Mouse (Mus musculus) neural tube, embryonic 12.5 days (tissue): ENCODE data around the gene Cyb5r1. TPM values are rescaled to one million over a fixed set of nuclear protein-coding genes. Genes with fewer than 3 reads are reported as not detected.

Source experiments
- ATAC-seq: fragments of 200-750 bp; cut with Nextera tagmentation; 2 replicates; pipeline ENCODE4 v1.8.0; 2017; ENCODE audit warnings: low read depth, mild to moderate bottlenecking, moderate TSS enrichment, moderate library complexity; ENCODE audit not compliant: low FRiP score
- H3K27ac ChIP-seq: fragments of 300-500 bp; sonication (generic); 2 replicates; pipeline ENCODE4 v1.5.1; 2016
- H3K27me3 ChIP-seq: fragments of 300-500 bp; sonication (generic); replicated peaks from 2 replicates; pipeline ENCODE4 v1.6.1; 2016; ENCODE audit warnings: mild to moderate bottlenecking
- H3K36me3 ChIP-seq: fragments of 300-500 bp; sonication (generic); 2 replicates; pipeline ENCODE4 v1.6.1; 2016; ENCODE audit warnings: mild to moderate bottlenecking
- H3K4me1 ChIP-seq: fragments of 300-500 bp; sonication (generic); 2 replicates; pipeline ENCODE4 v1.6.1; 2016
- H3K4me2 ChIP-seq: fragments of 300-500 bp; sonication (generic); replicated peaks from 2 replicates; pipeline ENCODE4 v1.6.1; 2016; ENCODE audit warnings: mild to moderate bottlenecking
- H3K4me3 ChIP-seq: fragments of 300-500 bp; sonication (generic); 2 replicates; pipeline ENCODE4 v1.5.1; 2016
- H3K9ac ChIP-seq: fragments of 300-500 bp; sonication (generic); 2 replicates; pipeline ENCODE4 v1.6.1; 2016; ENCODE audit warnings: mild to moderate bottlenecking
- H3K9me3 ChIP-seq: fragments of 300-500 bp; sonication (generic); 2 replicates; pipeline ENCODE4 v1.6.1; 2016; ENCODE audit warnings: mild to moderate bottlenecking
- WGBS: fragments of 180-500 bp; shearing (Covaris S2); methylation state at CpG from one replicate; pipeline ENCODE4 v1.1.7; 2016; 5-methylcytosine and 5-hydroxymethylcytosine counted together
- polyA plus RNA-seq: library from polyadenylated mRNA; unstranded; fragments of >200 nt; fragmentation: Nextera tagmentation; extraction: Ambion mirVana; gene quantifications from 2 replicates; pipeline ENCODE4 v1.2.1, GENCODE M21; 2016

Cyb5r1 gene
- polyA plus RNA-seq, 1 experiment from 2014 or later, result 29.8 TPM

DNA sequence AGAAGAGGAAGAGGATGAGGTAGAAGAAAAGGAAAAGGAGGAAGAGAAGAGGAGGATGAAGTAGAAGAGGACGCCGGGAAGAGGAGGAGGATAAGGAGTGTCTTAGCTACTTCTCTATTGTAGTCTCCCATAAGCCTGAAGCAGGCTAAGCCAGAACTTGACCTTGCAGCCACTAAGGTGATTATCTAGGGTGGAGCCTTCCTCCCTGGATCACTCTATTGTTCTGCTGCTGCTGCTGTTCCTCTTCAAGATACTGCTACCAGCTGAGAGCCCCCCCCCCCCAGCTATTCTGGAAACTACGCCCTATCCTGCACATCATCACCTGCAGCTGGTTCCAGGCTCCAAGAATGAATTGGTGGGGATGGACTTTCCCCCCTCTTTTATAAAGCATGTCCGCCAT lies 20.8 kb upstream of the Cyb5r1 start:
- Histone ChIP-seq H3K27ac (no peak overlapping the region), H3K9me3 (no peaks in the 10 kb centered on the region), H3K4me1 (no peaks in the 10 kb centered on the region), H3K36me3 (no peaks in the 10 kb centered on the region), H3K9ac (no peak overlapping the region), H3K4me3 (no peak overlapping the region), H3K27me3 (no peaks in the 10 kb centered on the region), H3K4me2 (no peak overlapping the region)
- no peak for ATAC-seq
- 88% methylated on average over 4 of the region's 4 CpGs for WGBS

DNA sequence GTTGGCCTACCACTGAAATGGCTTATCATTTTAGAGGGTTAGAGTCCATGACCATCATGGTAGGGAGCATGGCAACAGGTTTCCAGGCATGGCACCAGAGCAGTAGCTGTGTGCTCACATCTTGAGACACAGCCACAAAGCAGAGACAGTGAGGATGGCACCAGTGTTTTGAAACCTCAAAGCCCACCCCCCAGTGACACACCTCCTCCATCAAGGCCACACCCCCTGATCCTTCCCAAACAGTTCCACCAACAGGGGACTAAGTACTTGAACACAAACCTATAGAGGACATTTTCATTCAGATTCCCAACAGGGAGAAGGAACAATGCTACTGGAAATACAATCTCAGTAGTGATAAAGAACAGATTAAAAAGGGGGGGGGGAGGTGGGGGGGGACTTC lies 20.2 kb upstream of the Cyb5r1 start:
- H3K27me3 ChIP-seq, result no peaks in the 10 kb centered on the region
- no peak overlapping the region for H3K9ac ChIP-seq
- no peaks in the 10 kb centered on the region for H3K9me3 ChIP-seq
- H3K4me2 ChIP-seq, result no peak overlapping the region
- no peaks in the 10 kb centered on the region for H3K4me1 ChIP-seq
- ATAC-seq, result no peak
- H3K27ac ChIP-seq, result no peak overlapping the region
- H3K4me3 ChIP-seq, result no peak overlapping the region
- no peaks in the 10 kb centered on the region for H3K36me3 ChIP-seq

DNA sequence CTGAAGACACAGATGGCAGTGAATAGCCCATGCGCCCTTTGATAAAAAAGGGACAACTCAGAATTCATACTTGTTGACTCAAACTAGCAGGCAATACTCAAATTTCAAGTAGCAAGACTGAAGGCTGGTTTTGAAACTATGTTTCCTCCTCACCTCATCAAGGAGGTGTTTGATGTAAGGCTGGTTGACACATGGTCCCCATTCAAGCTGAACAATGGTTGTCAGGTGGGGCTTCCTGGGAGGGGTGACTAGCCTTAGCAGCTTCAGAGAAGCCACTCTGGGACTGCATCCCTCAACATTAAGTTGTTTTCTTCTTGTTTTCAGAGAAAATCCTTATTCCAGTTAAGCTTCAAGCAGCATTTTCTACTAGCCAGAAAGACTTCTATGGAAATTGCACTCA lies 19.7 kb upstream of the Cyb5r1 start, which contains the start of gene 4933406M09Rik:
Gene 4933406M09Rik, plus strand, starts transcription at position 275 of the 400 bp plus-strand sequence.
- no peaks in the 10 kb centered on the region for H3K27me3 ChIP-seq
- no peaks in the 10 kb centered on the region for H3K9me3 ChIP-seq
- no peak within 1 kb of the TSS for H3K27ac ChIP-seq
- no peak within 1 kb of the TSS for H3K9ac ChIP-seq
- no peak for ATAC-seq
- no peaks in the 10 kb centered on the region for H3K4me1 ChIP-seq
- H3K36me3 ChIP-seq, result no peaks in the 10 kb centered on the region
- WGBS, result 98% methylated on average over 1 of the region's 1 CpGs
- no peak within 1 kb of the TSS for H3K4me2 ChIP-seq
- H3K4me3 ChIP-seq, result no peak within 1 kb of the TSS

DNA sequence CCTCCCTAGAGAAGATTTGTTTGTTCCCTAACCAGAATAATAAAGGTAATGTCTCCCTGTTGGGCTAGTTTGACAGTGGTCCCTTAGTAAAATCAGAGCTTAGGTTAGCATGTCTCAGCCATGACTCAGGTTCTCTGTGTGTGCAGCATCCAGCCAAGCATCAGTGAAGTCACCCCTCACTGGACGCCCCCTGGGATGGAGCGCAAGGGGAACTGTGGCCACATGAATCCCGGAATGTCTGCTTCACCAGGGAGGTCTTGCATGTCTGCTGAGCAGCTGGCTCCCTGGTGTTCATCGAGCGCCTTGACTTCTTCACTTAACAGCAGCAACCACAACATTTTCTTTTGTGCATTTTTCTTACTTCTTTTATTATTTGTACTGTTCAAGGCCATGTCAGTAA lies 11.5 kb upstream of the Cyb5r1 start:
- no peak overlapping the region for H3K4me2 ChIP-seq
- 65% methylated on average over 5 of the region's 5 CpGs for WGBS
- no peaks in the 10 kb centered on the region for H3K36me3 ChIP-seq
- no peak overlapping the region for H3K27ac ChIP-seq
- no peaks in the 10 kb centered on the region for H3K4me1 ChIP-seq
- H3K9me3 ChIP-seq, result no peaks in the 10 kb centered on the region
- H3K4me3 ChIP-seq, result no peak overlapping the region
- H3K9ac ChIP-seq, result no peak overlapping the region
- ATAC-seq, result no peak
- H3K27me3 ChIP-seq, result no peaks in the 10 kb centered on the region

DNA sequence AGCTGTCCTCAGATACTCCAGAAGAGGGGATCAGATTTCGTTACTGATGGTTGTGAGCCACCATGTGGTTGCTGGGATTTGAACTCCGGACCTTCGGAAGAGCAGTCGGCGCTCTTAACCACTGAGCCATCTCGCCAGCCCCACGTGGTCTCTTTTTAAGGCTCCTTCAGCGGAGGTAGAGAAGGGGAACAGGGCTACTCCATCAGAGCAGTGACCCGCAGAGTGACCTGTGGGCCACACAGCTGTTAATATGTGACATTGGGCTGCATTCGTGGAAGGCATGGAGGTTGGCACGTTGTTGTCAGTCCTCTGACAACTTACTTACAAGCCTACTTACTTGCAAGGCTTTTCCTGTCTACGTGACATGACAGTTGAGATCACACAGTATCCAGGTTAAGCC lies 7.1 kb upstream of the Cyb5r1 start:
- H3K4me2 ChIP-seq, result no peak overlapping the region
- no peak for ATAC-seq
- WGBS, result 91% methylated on average over 12 of the region's 12 CpGs

DNA sequence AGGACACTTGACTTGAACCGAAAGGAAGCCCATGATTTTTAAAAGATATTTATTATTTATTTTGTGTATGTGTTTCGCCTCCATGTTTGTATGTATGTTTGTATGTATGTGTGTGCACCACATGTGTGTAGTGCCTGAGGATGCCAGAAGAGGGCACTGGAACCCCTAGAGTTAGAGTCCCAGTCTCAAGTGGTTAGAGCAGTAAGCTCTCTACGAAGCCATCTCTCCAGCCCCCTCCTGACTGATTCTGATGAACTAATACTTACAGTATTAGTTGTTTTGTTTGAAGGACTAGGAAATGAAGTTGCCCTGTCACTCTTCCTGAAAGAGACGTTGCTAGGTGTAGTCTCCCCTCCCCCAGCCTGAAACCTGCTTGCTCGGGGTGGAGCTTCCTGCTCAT lies 5.6 kb upstream of the Cyb5r1 start:
- no peaks in the 10 kb centered on the region for H3K27me3 ChIP-seq
- no peak for ATAC-seq
- no peak overlapping the region for H3K9ac ChIP-seq
- H3K4me2 ChIP-seq, result no peak overlapping the region
- no peaks in the 10 kb centered on the region for H3K36me3 ChIP-seq
- 71% methylated on average over 5 of the region's 5 CpGs for WGBS
- H3K9me3 ChIP-seq, result no peaks in the 10 kb centered on the region; the same call in 1 of the 2 replicates
- H3K27ac ChIP-seq, result no peak overlapping the region
- no peak overlapping the region for H3K4me3 ChIP-seq
- no peaks in the 10 kb centered on the region for H3K4me1 ChIP-seq

More for the DNA sequence above, 7.1 kb upstream of the Cyb5r1 start:
- Histone ChIP-seq H3K9ac (no peak overlapping the region), H3K27me3 (no peaks in the 10 kb centered on the region), H3K4me3 (no peak overlapping the region), H3K9me3 (no peaks in the 10 kb centered on the region; the same call in 1 of the 2 replicates), H3K4me1 (no peaks in the 10 kb centered on the region), H3K36me3 (no peaks in the 10 kb centered on the region), H3K27ac (no peak overlapping the region)

DNA sequence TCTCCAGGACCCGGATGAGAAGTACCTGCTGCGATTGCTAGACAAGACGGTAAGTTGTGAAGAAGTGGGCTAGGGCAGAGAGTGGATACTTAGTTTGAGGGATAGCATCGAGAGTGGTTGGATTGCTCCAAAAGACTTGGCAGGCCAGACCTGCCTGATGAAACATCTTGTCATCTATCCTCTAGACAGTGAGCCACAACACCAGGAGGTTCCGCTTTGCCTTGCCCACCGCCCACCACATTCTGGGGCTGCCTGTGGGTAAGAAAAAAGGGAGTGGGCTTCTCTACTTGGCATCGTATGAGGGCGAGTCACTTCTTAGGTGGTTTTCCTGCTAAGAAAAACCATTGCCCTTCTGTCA lies 1.0 kb downstream of the Cyb5r1 start:
- peaks cover 10% of the 10 kb centered on the region for H3K4me1 ChIP-seq
- no peaks in the 10 kb centered on the region for H3K9me3 ChIP-seq
- 0 out of 2 replicates have a peak, but pooled peaks have one; percentile 17 for ATAC-seq
- H3K27ac ChIP-seq, result no peak overlapping the region
- H3K9ac ChIP-seq, result peak overlapping the region; percentile 70
- peak overlapping the region; percentile 76 for H3K4me3 ChIP-seq
- H3K36me3 ChIP-seq, result peaks cover 26% of the 10 kb centered on the region
- H3K27me3 ChIP-seq, result no peaks in the 10 kb centered on the region
- peak overlapping the region; percentile 85 for H3K4me2 ChIP-seq
- 35% methylated on average over 8 of the region's 8 CpGs for WGBS

DNA sequence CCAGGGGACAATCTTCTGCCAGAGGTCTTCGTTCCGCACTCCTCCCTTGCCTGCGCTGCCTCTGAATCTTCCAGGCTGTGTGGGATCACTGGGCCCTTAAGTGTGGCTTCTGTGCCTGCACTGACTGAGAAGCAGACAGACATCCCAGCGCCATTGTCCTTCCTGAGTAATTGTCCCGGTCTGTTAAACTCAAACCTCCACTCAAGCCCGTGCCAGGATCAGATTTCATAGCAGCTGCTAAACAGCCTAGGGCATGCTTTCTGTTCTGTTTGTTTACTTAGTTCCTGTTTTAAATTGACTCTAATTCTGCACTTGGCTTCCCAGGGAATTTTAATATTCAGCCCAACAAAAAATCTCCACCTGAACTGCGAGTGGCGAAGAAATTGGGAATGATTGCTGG lies 2.7 kb downstream of the Cyb5r1 start:
- ATAC-seq, result no peak
- WGBS, result 73% methylated on average over 8 of the region's 8 CpGs
- Histone ChIP-seq H3K4me2 (no peak overlapping the region), H3K27me3 (no peaks in the 10 kb centered on the region), H3K36me3 (peaks cover 26% of the 10 kb centered on the region), H3K27ac (no peak overlapping the region), H3K4me3 (no peak overlapping the region), H3K4me1 (peaks cover 10% of the 10 kb centered on the region), H3K9me3 (no peaks in the 10 kb centered on the region), H3K9ac (no peak overlapping the region)

DNA sequence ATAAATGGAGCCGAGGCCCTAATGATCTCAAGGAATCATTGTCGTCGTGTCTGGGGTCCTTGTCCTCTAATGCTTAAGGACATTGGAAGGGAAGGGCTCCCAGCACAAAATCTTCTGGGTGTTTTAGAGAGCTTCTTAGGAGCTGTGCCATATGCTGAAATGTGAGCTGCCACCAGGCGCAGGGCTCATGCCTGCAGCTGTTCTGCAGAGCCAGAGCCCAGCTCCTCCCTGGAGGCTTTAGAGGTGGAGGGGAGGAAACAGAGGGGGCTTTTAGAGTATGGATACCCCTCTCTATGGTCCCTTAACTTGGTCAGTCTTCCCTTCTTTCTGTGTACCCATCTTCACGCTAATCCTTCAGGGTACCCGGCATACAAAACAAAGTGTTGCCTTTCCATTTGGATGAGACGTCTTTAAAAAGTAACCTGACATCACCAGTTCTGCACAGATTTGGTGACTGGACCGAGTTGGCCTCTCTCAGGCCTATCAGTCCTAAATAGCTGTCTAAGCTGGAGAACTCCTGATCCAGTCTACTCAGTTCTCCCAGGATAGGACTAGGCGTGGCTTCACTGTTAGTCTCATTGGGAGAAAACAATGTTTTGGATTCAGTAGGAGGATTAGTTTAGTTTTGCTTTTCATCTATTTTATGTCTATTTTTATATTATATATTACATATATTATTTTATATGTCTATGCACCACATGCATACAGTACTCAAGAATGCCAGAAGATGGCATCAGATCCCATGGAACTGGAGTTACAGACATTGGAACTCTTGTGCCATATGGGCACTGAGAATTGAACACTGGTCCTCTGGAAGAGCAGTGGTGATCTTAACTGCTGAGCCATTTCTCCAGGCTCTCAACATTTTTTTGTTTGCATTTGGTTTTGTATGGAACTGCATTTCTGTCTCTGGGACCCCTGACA lies 6.6 kb downstream of the Cyb5r1 start:
- Histone ChIP-seq H3K9me3 (no peaks in the 10 kb centered on the region), H3K9ac (no peak overlapping the region), H3K4me3 (no peak overlapping the region), H3K4me1 (peaks cover 10% of the 10 kb centered on the region), H3K27me3 (no peaks in the 10 kb centered on the region), H3K4me2 (no peak overlapping the region), H3K27ac (no peak overlapping the region), H3K36me3 (peaks cover 26% of the 10 kb centered on the region)
- ATAC-seq, result no peak
- WGBS, result 93% methylated on average over 9 of the region's 9 CpGs

DNA sequence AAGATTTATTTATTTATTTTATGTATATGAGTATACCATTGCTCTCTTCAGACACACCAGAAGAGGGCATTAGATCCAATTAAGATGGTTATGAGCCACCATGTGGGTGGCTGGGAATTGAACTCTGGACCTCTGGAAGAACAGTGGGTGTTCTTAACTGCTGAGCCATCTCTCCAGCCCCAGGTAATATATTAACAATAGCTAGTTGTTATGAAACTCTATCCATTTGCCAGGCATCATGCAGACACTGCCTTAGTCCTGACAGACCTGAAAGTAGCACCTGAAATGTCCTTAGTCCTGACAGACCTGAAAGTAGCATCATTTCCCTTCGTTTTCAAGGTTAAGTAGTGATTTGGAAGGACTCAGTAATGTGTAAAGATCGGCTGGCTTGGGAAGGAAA lies 8.7 kb downstream of the Cyb5r1 start:
- Histone ChIP-seq H3K4me1 (peaks cover 26% of the 10 kb centered on the region), H3K27me3 (no peaks in the 10 kb centered on the region), H3K9ac (no peak overlapping the region), H3K9me3 (no peaks in the 10 kb centered on the region), H3K4me2 (peak overlapping the region; percentile 63; the same call in 1 of the 2 replicates), H3K36me3 (peaks cover 23% of the 10 kb centered on the region), H3K4me3 (no peak overlapping the region), H3K27ac (no peak overlapping the region)
- 55% methylated on average over 2 of the region's 2 CpGs for WGBS
- ATAC-seq, result no peak

DNA sequence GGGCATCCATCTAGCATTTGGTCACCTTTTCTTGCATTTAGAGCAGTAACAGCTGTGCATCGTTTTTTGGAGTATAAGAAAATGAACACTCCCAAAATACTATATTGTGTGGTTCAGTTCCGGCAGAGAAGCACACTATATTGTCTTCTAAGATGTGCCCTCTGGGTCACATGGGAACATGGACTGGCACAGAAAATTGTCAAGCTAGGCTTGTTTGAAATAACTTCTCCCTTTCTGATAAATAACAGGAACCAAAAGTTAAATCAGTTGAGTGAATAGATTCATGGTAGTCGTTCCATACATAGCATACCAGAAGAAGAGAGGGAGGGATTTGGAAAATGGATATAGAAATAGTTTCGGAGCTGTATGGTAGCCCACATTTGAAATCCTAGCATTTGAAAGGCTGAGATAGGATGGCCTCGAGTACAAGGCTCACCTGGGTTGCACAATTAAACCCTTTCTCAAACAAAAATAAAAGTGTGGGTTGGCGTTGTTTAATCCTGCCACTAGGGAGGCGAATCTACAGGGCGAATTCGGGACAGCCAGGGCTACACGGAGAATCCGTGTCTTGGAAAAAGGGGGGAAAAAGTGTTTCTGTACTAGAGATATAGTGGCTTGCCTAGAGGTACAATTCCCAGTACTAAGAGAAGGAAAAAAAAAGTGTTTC lies 9.3 kb downstream of the Cyb5r1 start:
- Histone ChIP-seq H3K4me3 (peak overlapping the region; percentile 91), H3K27ac (no peak overlapping the region), H3K27me3 (no peaks in the 10 kb centered on the region), H3K4me1 (peaks cover 32% of the 10 kb centered on the region), H3K9ac (peak overlapping the region; percentile 88; the same call in 1 of the 2 replicates), H3K36me3 (peaks cover 17% of the 10 kb centered on the region), H3K9me3 (no peaks in the 10 kb centered on the region), H3K4me2 (peak overlapping the region; percentile 63)
- 15% methylated on average over 11 of the region's 11 CpGs for WGBS
- ATAC-seq, result peak; percentile 38; the same call in 1 of the 2 replicates

DNA sequence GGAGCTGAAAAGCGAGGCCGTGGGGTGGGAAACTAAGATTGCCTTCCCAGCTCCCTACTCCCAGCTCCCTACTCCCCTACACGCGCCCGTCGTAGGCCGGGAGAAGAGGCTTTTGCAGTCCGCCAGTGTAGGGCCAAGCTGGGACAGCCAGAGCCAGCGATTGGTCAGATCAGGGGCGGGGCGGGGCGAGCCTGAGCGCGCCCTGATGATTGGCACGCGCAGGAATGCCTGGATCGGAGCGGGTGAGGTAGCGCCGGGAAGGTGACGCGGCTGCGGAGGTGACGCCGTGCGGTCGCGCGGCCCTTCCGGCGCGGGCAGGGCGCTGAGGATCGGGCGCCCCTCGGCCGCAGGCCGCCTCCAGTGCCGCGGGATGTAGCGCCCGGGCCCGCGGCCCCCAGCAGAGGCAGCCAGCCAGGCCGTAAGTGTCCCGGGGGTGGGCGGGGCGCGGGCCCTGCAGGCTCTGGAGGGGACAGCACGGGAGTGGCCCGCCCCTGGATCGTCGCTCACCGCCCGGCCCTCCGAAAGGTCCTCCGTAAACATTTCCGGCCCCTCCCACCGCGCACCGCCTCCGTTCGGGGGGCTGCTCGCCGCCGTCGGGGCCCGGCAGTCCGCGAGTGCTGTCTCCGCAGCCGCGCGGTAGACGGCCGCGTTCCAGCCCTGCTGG lies 9.9 kb downstream of the Cyb5r1 start, which contains the start of gene Adipor1:
Gene Adipor1, plus strand, starts transcription at position 211 of the 664 bp plus-strand sequence.
- H3K9ac ChIP-seq, result peak within 1 kb of the TSS; percentile 88
- peak within 1 kb of the TSS; percentile 91 for H3K4me3 ChIP-seq
- peak; percentile 99 for ATAC-seq
- no peaks in the 10 kb centered on the region for H3K27me3 ChIP-seq
- no peaks in the 10 kb centered on the region for H3K9me3 ChIP-seq
- peaks cover 39% of the 10 kb centered on the region for H3K4me1 ChIP-seq
- H3K4me2 ChIP-seq, result peak within 1 kb of the TSS; percentile 63
- H3K27ac ChIP-seq, result peak within 1 kb of the TSS; percentile 94
- H3K36me3 ChIP-seq, result peaks cover 10% of the 10 kb centered on the region; the same call in 1 of the 2 replicates
- under 1% methylated on average over 68 of the region's 77 CpGs for WGBS
